Mouse (Mus musculus) adrenal gland, adult 8-10 months (tissue): Measurements from ENCODE around the gene Mief1. TPM values are rescaled to one million over a fixed set of nuclear protein-coding genes. Genes with fewer than 3 reads are reported as not detected.

ENCODE experiments used
- DNase-seq: peaks from one replicate; pipeline ENCODE4 v3.0.0; 2022
- total RNA-seq, 4 experiments: library from RNA; stranded (reverse); gene quantifications; 2 replicates each; pipeline ENCODE4 v1.2.4; 2022

Mief1 gene
- 10 to 100 TPM; 44.4 to 49.4 (median 48.5) TPM for total RNA-seq

- DNase-seq = peak; percentile 98
Measured at GRCm38 (mm10) chr15:80233733-80234509, at the start of gene Mief1. Mief1 (plus strand) TSS chr15:80234018.

- no peak for DNase-seq
Measured at GRCm38 (mm10) chr15:80188927-80189326, 44.9 kb upstream of the Mief1 start.

GRCm38 (mm10) chr15:80190075-80190474 is 43.7 kb upstream of the Mief1 start:
- DNase-seq = no peak

GRCm38 (mm10) chr15:80191585-80192245 is 42.1 kb upstream of the Mief1 start:
- no peak for DNase-seq

- DNase-seq = no peak
Measured at GRCm38 (mm10) chr15:80192246-80192585, 41.6 kb upstream of the Mief1 start.

- DNase-seq = no peak
Measured at GRCm38 (mm10) chr15:80192847-80193246, 41.0 kb upstream of the Mief1 start.

- DNase-seq = no peak
Measured at GRCm38 (mm10) chr15:80199556-80199955, 34.3 kb upstream of the Mief1 start.

- DNase-seq = no peak
Measured at GRCm38 (mm10) chr15:80202111-80202775, 31.6 kb upstream of the Mief1 start.

GRCm38 (mm10) chr15:80203406-80203805 is 30.4 kb upstream of the Mief1 start:
- DNase-seq = no peak

GRCm38 (mm10) chr15:80206057-80206565 is 27.7 kb upstream of the Mief1 start:
- DNase-seq = no peak

GRCm38 (mm10) chr15:80208446-80208845 is 25.4 kb upstream of the Mief1 start:
- DNase-seq = no peak

GRCm38 (mm10) chr15:80213688-80214087 is 20.1 kb upstream of the Mief1 start:
- DNase-seq = no peak

GRCm38 (mm10) chr15:80215716-80216479 is 17.9 kb upstream of the Mief1 start:
- no peak for DNase-seq

GRCm38 (mm10) chr15:80216480-80216820 is 17.4 kb upstream of the Mief1 start:
- no peak for DNase-seq

GRCm38 (mm10) chr15:80217476-80217875 is 16.3 kb upstream of the Mief1 start:
- DNase-seq = no peak

- DNase-seq = no peak
Measured at GRCm38 (mm10) chr15:80219211-80219610, 14.6 kb upstream of the Mief1 start.

GRCm38 (mm10) chr15:80219705-80220657 is 13.8 kb upstream of the Mief1 start:
- no peak for DNase-seq

GRCm38 (mm10) chr15:80221031-80221430 is 12.8 kb upstream of the Mief1 start:
- no peak for DNase-seq

- DNase-seq = no peak
Measured at GRCm38 (mm10) chr15:80223751-80224150, 10.1 kb upstream of the Mief1 start.

- peak; percentile 56 for DNase-seq
Measured at GRCm38 (mm10) chr15:80225208-80225607, 8.6 kb upstream of the Mief1 start.

GRCm38 (mm10) chr15:80225796-80226195 is 8.0 kb upstream of the Mief1 start:
- DNase-seq = no peak
